Comparison of ENCODE assay signal across 24 mouse cellular contexts in genomic region chr8:9027672-9028071, GRCm38 (mm10).
DNase-seq lines count a peak whose midpoint lies in the region; ATAC-seq and TF ChIP-seq lines count a peak whose summit lies in the region.
"Had no signal": no experiment of that assay in that cellular context is flagged by ENCODE, and none has a peak within 500 bp of the region (broad histone marks: within the 10 kb centered on the region; RNA-seq: fewer than 3 reads in every experiment).

No protein-coding gene starts in this region.

- 49% methylated on average over 4 of the region's 4 CpGs for WGBS in intestine, embryonic 15.5 days
- WGBS in intestine, postnatal 0 days = 40% methylated on average over 4 of the region's 4 CpGs
- WGBS in liver, postnatal 0 days (ENCODE audit: insufficient replicate concordance) = 55% methylated on average over 4 of the region's 4 CpGs
- WGBS in liver, embryonic 11.5 days = 76% methylated on average over 4 of the region's 4 CpGs
- WGBS in intestine, embryonic 16.5 days = 60% methylated on average over 4 of the region's 4 CpGs

- no peak for DNase-seq in liver, postnatal 0 days
- DNase-seq in liver, embryonic 11.5 days (ENCODE audit: low spot score) = no peak
- DNase-seq in lung, postnatal 36 days = no peak
- DNase-seq: adrenal gland, adult 8-10 months; adrenal gland, postnatal 14 days; adrenal gland, postnatal 36 days; B cell, adult 2 months; cerebellum, adult 11-12 months; cerebellum, adult 2 months; cerebellum, adult 9-10 months; cerebellum, postnatal 10 days; cerebellum, postnatal 25 days had no signal

- H3K36me3 ChIP-seq in intestine, embryonic 15.5 days = no peaks in the 10 kb centered on the region
- no peaks in the 10 kb centered on the region for H3K36me3 ChIP-seq in intestine, postnatal 0 days (ENCODE audit: control insufficient read depth, insufficient read depth)
- H3K36me3 ChIP-seq in liver, postnatal 0 days (replicated peaks; ENCODE audit: insufficient read depth, low read length) = no peaks in the 10 kb centered on the region
- no peaks in the 10 kb centered on the region for H3K36me3 ChIP-seq in liver, embryonic 11.5 days (ENCODE audit: control insufficient read depth, insufficient read depth, low read length)
- no peaks in the 10 kb centered on the region for H3K36me3 ChIP-seq in intestine, embryonic 16.5 days (ENCODE audit: control insufficient read depth, insufficient read depth, low read length)
- H3K36me3 ChIP-seq: embryonic facial prominence, embryonic 10.5 days; embryonic facial prominence, embryonic 12.5 days; forebrain, embryonic 15.5 days; G1E had no signal

- no peak overlapping the region for H3K4me3 ChIP-seq in intestine, embryonic 15.5 days (replicated peaks)
- no peak overlapping the region for H3K4me3 ChIP-seq in intestine, postnatal 0 days (ENCODE audit: low read depth, low read length)
- no peak overlapping the region for H3K4me3 ChIP-seq in liver, postnatal 0 days (ENCODE audit: low read depth, low read length)
- no peak overlapping the region for H3K4me3 ChIP-seq in liver, embryonic 11.5 days (ENCODE audit: low read depth, low read length)
- H3K4me3 ChIP-seq in intestine, embryonic 16.5 days (ENCODE audit: low read length) = no peak overlapping the region
- H3K4me3 ChIP-seq: embryonic facial prominence, embryonic 10.5 days; embryonic facial prominence, embryonic 12.5 days; forebrain, embryonic 13.5 days; forebrain, embryonic 15.5 days had no signal

- no peak overlapping the region for H3K9ac ChIP-seq in intestine, embryonic 15.5 days
- H3K9ac ChIP-seq in intestine, postnatal 0 days (ENCODE audit: low read depth, low read length) = no peak overlapping the region
- no peak overlapping the region for H3K9ac ChIP-seq in liver, postnatal 0 days (replicated peaks)
- no peak overlapping the region for H3K9ac ChIP-seq in liver, embryonic 11.5 days (ENCODE audit: low read depth, low read length)
- H3K9ac ChIP-seq in intestine, embryonic 16.5 days (ENCODE audit: low read depth, low read length) = no peak overlapping the region
- H3K9ac ChIP-seq: embryonic facial prominence, embryonic 12.5 days; forebrain, embryonic 13.5 days; forebrain, embryonic 15.5 days had no signal

- H3K4me1 ChIP-seq in intestine, embryonic 15.5 days (replicated peaks) = no peaks in the 10 kb centered on the region
- H3K4me1 ChIP-seq in intestine, postnatal 0 days (replicated peaks; ENCODE audit: control insufficient read depth, insufficient read depth, low read length) = no peaks in the 10 kb centered on the region
- H3K4me1 ChIP-seq in liver, postnatal 0 days (ENCODE audit: insufficient read depth) = no peaks in the 10 kb centered on the region
- H3K4me1 ChIP-seq in liver, embryonic 11.5 days (replicated peaks; ENCODE audit: control insufficient read depth, insufficient read depth, low read length) = no peaks in the 10 kb centered on the region
- no peaks in the 10 kb centered on the region; the same call in 1 of the 2 replicates for H3K4me1 ChIP-seq in intestine, embryonic 16.5 days (ENCODE audit: control insufficient read depth, insufficient read depth, low read length)
- H3K4me1 ChIP-seq: embryonic facial prominence, embryonic 12.5 days; forebrain, embryonic 13.5 days; forebrain, embryonic 15.5 days had no signal

- H3K9me3 ChIP-seq in intestine, embryonic 15.5 days = no peaks in the 10 kb centered on the region
- H3K9me3 ChIP-seq in intestine, postnatal 0 days (ENCODE audit: control insufficient read depth) = no peaks in the 10 kb centered on the region
- no peaks in the 10 kb centered on the region for H3K9me3 ChIP-seq in liver, postnatal 0 days (ENCODE audit: low read length)
- H3K9me3 ChIP-seq in liver, embryonic 11.5 days (ENCODE audit: control insufficient read depth, low read length) = no peaks in the 10 kb centered on the region
- no peaks in the 10 kb centered on the region for H3K9me3 ChIP-seq in intestine, embryonic 16.5 days (ENCODE audit: control insufficient read depth, low read length)
- H3K9me3 ChIP-seq: embryonic facial prominence, embryonic 10.5 days; embryonic facial prominence, embryonic 12.5 days; forebrain, embryonic 13.5 days; forebrain, embryonic 15.5 days; G1E had no signal

- TF ChIP-seq CTCF in intestine, postnatal 0 days (IDR thresholded peaks at IDR 0.05; ENCODE audit: low read depth) = no peak
- no peak for TF ChIP-seq CTCF in liver, postnatal 0 days (IDR thresholded peaks at IDR 0.05; ENCODE audit: low read depth)

- H3K27ac ChIP-seq in intestine, embryonic 15.5 days = no peak overlapping the region
- H3K27ac ChIP-seq in intestine, postnatal 0 days (ENCODE audit: low read depth, low read length) = no peak overlapping the region
- peak overlapping the region; percentile 25; the same call in 1 of the 2 replicates for H3K27ac ChIP-seq in liver, postnatal 0 days (ENCODE audit: low read depth)
- no peak overlapping the region for H3K27ac ChIP-seq in liver, embryonic 11.5 days (ENCODE audit: low read depth, low read length)
- H3K27ac ChIP-seq in intestine, embryonic 16.5 days (ENCODE audit: low read length) = no peak overlapping the region
- H3K27ac ChIP-seq: embryonic facial prominence, embryonic 10.5 days; embryonic facial prominence, embryonic 12.5 days; forebrain, embryonic 13.5 days; forebrain, embryonic 15.5 days had no signal

- no peak for TF ChIP-seq EP300 in liver, postnatal 0 days (IDR thresholded peaks at IDR 0.05; ENCODE audit: low read depth)

- H3K4me2 ChIP-seq in intestine, embryonic 15.5 days (replicated peaks) = no peak overlapping the region
- no peak overlapping the region for H3K4me2 ChIP-seq in intestine, postnatal 0 days (replicated peaks; ENCODE audit: low read depth)
- H3K4me2 ChIP-seq in liver, postnatal 0 days (ENCODE audit: low read depth, low read length) = no peak overlapping the region
- no peak overlapping the region for H3K4me2 ChIP-seq in liver, embryonic 11.5 days
- H3K4me2 ChIP-seq in intestine, embryonic 16.5 days (ENCODE audit: low read depth, low read length) = no peak overlapping the region
- H3K4me2 ChIP-seq: embryonic facial prominence, embryonic 12.5 days; forebrain, embryonic 13.5 days; forebrain, embryonic 15.5 days had no signal

- H3K27me3 ChIP-seq in intestine, embryonic 15.5 days (replicated peaks) = no peaks in the 10 kb centered on the region
- no peaks in the 10 kb centered on the region for H3K27me3 ChIP-seq in intestine, postnatal 0 days (replicated peaks; ENCODE audit: control insufficient read depth, insufficient read depth, low read length)
- no peaks in the 10 kb centered on the region for H3K27me3 ChIP-seq in liver, postnatal 0 days (ENCODE audit: insufficient read depth, low read length)
- H3K27me3 ChIP-seq in liver, embryonic 11.5 days (replicated peaks; ENCODE audit: control insufficient read depth, insufficient read depth, low read length) = no peaks in the 10 kb centered on the region
- H3K27me3 ChIP-seq in intestine, embryonic 16.5 days (replicated peaks; ENCODE audit: control insufficient read depth, insufficient read depth, low read length) = no peaks in the 10 kb centered on the region
- H3K27me3 ChIP-seq: CH12.LX; embryonic facial prominence, embryonic 12.5 days; forebrain, embryonic 13.5 days; forebrain, embryonic 15.5 days; Patski had no signal

- ATAC-seq in intestine, embryonic 15.5 days = peak; percentile 29; the same call in 1 of the 2 replicates
- ATAC-seq in intestine, postnatal 0 days = no peak
- ATAC-seq in liver, postnatal 0 days = peak; percentile 83
- ATAC-seq in liver, embryonic 11.5 days (replicated peaks; ENCODE audit: low FRiP score) = no peak
- ATAC-seq in intestine, embryonic 16.5 days = peak; percentile 58; the same call in 1 of the 2 replicates
- ATAC-seq: activated CD4-positive, CD25-positive, alpha-beta regulatory T cell, adult 4 months; CD4-positive, CD25-positive, alpha-beta regulatory T cell, adult 4 months; forebrain, embryonic 13.5 days; forebrain, embryonic 15.5 days; Patski had no signal

Comparison
In these comparisons a context has a peak if more than half of its experiments do, and no peak if none do; other contexts are left out.
1. ATAC-seq: peak in intestine, embryonic 15.5 days (single experiment), liver, postnatal 0 days (single experiment) and intestine, embryonic 16.5 days (single experiment); none in intestine, postnatal 0 days (single experiment) and liver, embryonic 11.5 days (single experiment).